Mouse (Mus musculus): ENCODE measurements around the gene Chchd1.

The Chchd1 gene

GRCm38 (mm10) chr14:20729871-20730270, 27.1 kb downstream of the Chchd1 start:
- DNase-seq, result no peak

GRCm38 (mm10) chr14:20730853-20731602, 28.2 kb downstream of the Chchd1 start:
- DNase-seq, result no peak

- DNase-seq, result no peak
Measured at GRCm38 (mm10) chr14:20733041-20733951, 30.5 kb downstream of the Chchd1 start.

- peak; percentile 93 to 95 for DNase-seq
Measured at GRCm38 (mm10) chr14:20733952-20734774, 31.4 kb downstream of the Chchd1 start, which contains the start of gene Ndst2. Gene Ndst2 (minus strand): TSS chr14:20734562.

- no peak for DNase-seq
Measured at GRCm38 (mm10) chr14:20735052-20735451, 32.2 kb downstream of the Chchd1 start.

- no peak for DNase-seq
Measured at GRCm38 (mm10) chr14:20735892-20736390, 33.1 kb downstream of the Chchd1 start.

GRCm38 (mm10) chr14:20737306-20737705, 34.5 kb downstream of the Chchd1 start:
- DNase-seq, result peak; percentile 76 to 81

GRCm38 (mm10) chr14:20738511-20738910, 35.7 kb downstream of the Chchd1 start:
- no peak for DNase-seq

- peak; percentile 44 to 67 for DNase-seq
Measured at GRCm38 (mm10) chr14:20741301-20741700, 38.5 kb downstream of the Chchd1 start.

- no peak for DNase-seq
Measured at GRCm38 (mm10) chr14:20743614-20744013, 40.8 kb downstream of the Chchd1 start.

- DNase-seq, result no peak
Measured at GRCm38 (mm10) chr14:20746935-20747334, 44.1 kb downstream of the Chchd1 start.

- no peak for DNase-seq
Measured at GRCm38 (mm10) chr14:20748388-20748787, 45.6 kb downstream of the Chchd1 start.

- DNase-seq, result no peak
Measured at GRCm38 (mm10) chr14:20749494-20750051, 46.8 kb downstream of the Chchd1 start.

GRCm38 (mm10) chr14:20750503-20750902, 47.7 kb downstream of the Chchd1 start:
- no peak for DNase-seq

GRCm38 (mm10) chr14:20753792-20754191, 51.0 kb downstream of the Chchd1 start:
- DNase-seq, result no peak

Data from lung, postnatal 4 days (tissue).